8 mouse cellular contexts compared by ENCODE assay signal in genomic region chr19:21799410-21800373, GRCm38 (mm10). TPM values are rescaled to one million over a fixed set of nuclear protein-coding genes. Genes with fewer than 3 reads are reported as not detected.
DNase-seq lines count a peak whose midpoint lies in the region; ATAC-seq and TF ChIP-seq lines count a peak whose summit lies in the region.

No protein-coding gene starts in this region.

- no peak for TF ChIP-seq CTCF in G1E (IDR thresholded peaks at IDR 0.05; ENCODE audit: low read depth, low read length)

- WGBS in heart, embryonic 10.5 days, result 62% methylated on average over 13 of the region's 13 CpGs
- WGBS in forebrain, embryonic 12.5 days, result 66% methylated on average over 13 of the region's 13 CpGs

- H3K9me3 ChIP-seq in heart, embryonic 10.5 days, result no peaks in the 10 kb centered on the region
- H3K9me3 ChIP-seq in G1E (replicated peaks), result no peaks in the 10 kb centered on the region
- H3K9me3 ChIP-seq in forebrain, embryonic 12.5 days, result no peaks in the 10 kb centered on the region

- peak; percentile 81 for ATAC-seq in G1E (ENCODE audit: extremely low read depth, insufficient number of reproducible peaks, low FRiP score, poor library complexity, severe bottlenecking)
- ATAC-seq in forebrain, embryonic 12.5 days (ENCODE audit: low FRiP score), result no peak
- 0 out of 2 replicates have a peak, but pooled peaks have one; percentile 7 for ATAC-seq in megakaryocyte, adult 5-6 weeks (ENCODE audit: poor library complexity, severe bottlenecking)
- ATAC-seq in activated CD4-positive, CD25-positive, alpha-beta regulatory T cell, adult 4 months, result no peak

- peak overlapping the region; percentile 52; the same call in 1 of the 2 replicates for H3K27ac ChIP-seq in heart, embryonic 10.5 days
- H3K27ac ChIP-seq in forebrain, embryonic 12.5 days, result peak overlapping the region; percentile 68

- no peak overlapping the region for H3K4me2 ChIP-seq in forebrain, embryonic 12.5 days

- H3K27me3 ChIP-seq in heart, embryonic 10.5 days (ENCODE audit: insufficient read depth, poor library complexity, severe bottlenecking), result no peaks in the 10 kb centered on the region
- H3K27me3 ChIP-seq in G1E (ENCODE audit: insufficient read depth, low read length), result no peaks in the 10 kb centered on the region
- no peaks in the 10 kb centered on the region for H3K27me3 ChIP-seq in forebrain, embryonic 12.5 days

- H3K4me3 ChIP-seq in heart, embryonic 10.5 days, result no peak overlapping the region
- peak overlapping the region; percentile 52; the same call in 1 of the 2 replicates for H3K4me3 ChIP-seq in G1E (ENCODE audit: low read depth, low read length)
- H3K4me3 ChIP-seq in forebrain, embryonic 12.5 days (replicated peaks), result no peak overlapping the region

- peaks cover 8% of the 10 kb centered on the region; the same call in 1 of the 2 replicates for H3K4me1 ChIP-seq in heart, embryonic 10.5 days
- H3K4me1 ChIP-seq in G1E (ENCODE audit: insufficient read depth, low read depth, low read length), result peaks cover 41% of the 10 kb centered on the region
- H3K4me1 ChIP-seq in forebrain, embryonic 12.5 days, result peaks cover 24% of the 10 kb centered on the region

- H3K9ac ChIP-seq in forebrain, embryonic 12.5 days, result no peak overlapping the region

- DNase-seq in heart, embryonic 10.5 days (ENCODE audit: low spot score), result no peak
- no peak for DNase-seq in heart, adult 11 months
- peak; percentile 53 for DNase-seq in G1E (ENCODE audit: low spot score)
- DNase-seq in cerebellum, adult 11-12 months, result no peak
- DNase-seq in urinary bladder, postnatal 36 days (ENCODE audit: low spot score in 2 of 2), result no peak

- peaks cover 87% of the 10 kb centered on the region for H3K36me3 ChIP-seq in heart, embryonic 10.5 days
- peaks cover 49% of the 10 kb centered on the region for H3K36me3 ChIP-seq in G1E (replicated peaks)
- H3K36me3 ChIP-seq in forebrain, embryonic 12.5 days (replicated peaks), result peaks cover 84% of the 10 kb centered on the region

RNA-seq across cellular contexts. Expression of gene Cemip2, which starts 21.6 kb away (rescaled TPM):
- polyA plus RNA-seq in heart, embryonic 10.5 days (2016; fragmentation: Nextera tagmentation; extraction: Ambion mirVana), result 63.1 and 110 TPM in 2 replicates
- 4.5 and 7.7 TPM in 2 replicates for total RNA-seq in G1E (2014; fragmentation: Nextera tagmentation)
- 10.6 and 10.9 TPM in 2 replicates for total RNA-seq in G1E (2017)
- 1.7 and 2.5 TPM in 2 replicates for polyA plus RNA-seq in G1E (2012)
- polyA plus RNA-seq in forebrain, embryonic 12.5 days (2016; fragmentation: Nextera tagmentation; extraction: Ambion mirVana), result 88.7 and 89.2 TPM in 2 replicates
- 8.1 and 9.0 TPM in 2 replicates for total RNA-seq in megakaryocyte, adult 5-6 weeks (2015)
- 16.0 and 19.3 TPM in 2 replicates for total RNA-seq in megakaryocyte, adult 5-6 weeks (2017)
- 1 to 10 TPM; 6.3 to 7.2 TPM for polyA plus RNA-seq in activated CD4-positive, CD25-positive, alpha-beta regulatory T cell, adult 4 months (2017; shearing (Covaris generic))

Comparison
In these comparisons a context has a peak if more than half of its experiments do, and no peak if none do; other contexts are left out.
1. ATAC-seq: peak in G1E (single experiment) and megakaryocyte, adult 5-6 weeks (single experiment); none in forebrain, embryonic 12.5 days (single experiment) and activated CD4-positive, CD25-positive, alpha-beta regulatory T cell, adult 4 months (single experiment).